Mouse (Mus musculus) gastrocnemius, postnatal 25 days (tissue): Measurements from ENCODE around the gene Rbm47. TPM values are rescaled to one million over a fixed set of nuclear protein-coding genes. Genes with fewer than 3 reads are reported as not detected.

Experiments
- DNase-seq: peaks from one replicate; pipeline ENCODE4 v3.0.0; 2022
- total RNA-seq, 2 experiments: library from RNA; stranded (reverse); gene quantifications; 1 replicate in 1 of 2; 2 replicates in 1 of 2; pipeline ENCODE4 v1.2.3; 2021

Gene Rbm47
- total RNA-seq, 2 experiments from 2014 or later = 0.61 to 1.2 TPM

DNA sequence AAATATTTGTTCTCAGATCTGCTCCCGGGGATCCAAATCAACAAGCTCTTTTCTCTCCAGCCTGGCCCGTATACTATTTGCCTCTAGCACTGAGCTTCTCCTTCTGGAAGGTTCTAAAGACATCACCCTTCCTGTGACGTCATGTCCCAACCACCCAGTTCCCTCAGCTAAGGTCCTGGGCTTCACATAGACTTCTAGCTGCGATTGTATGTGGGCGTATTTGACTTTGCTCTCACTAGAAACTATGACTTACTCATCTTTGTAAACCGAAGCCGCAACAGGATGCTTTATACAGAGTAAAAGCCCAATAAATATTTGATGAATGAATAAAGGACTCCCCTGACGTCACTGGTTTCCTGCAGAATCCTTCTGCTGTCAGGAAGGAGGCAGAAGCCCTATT is 7.2 kb downstream of the Rbm47 start:
- DNase-seq = no peak

DNA sequence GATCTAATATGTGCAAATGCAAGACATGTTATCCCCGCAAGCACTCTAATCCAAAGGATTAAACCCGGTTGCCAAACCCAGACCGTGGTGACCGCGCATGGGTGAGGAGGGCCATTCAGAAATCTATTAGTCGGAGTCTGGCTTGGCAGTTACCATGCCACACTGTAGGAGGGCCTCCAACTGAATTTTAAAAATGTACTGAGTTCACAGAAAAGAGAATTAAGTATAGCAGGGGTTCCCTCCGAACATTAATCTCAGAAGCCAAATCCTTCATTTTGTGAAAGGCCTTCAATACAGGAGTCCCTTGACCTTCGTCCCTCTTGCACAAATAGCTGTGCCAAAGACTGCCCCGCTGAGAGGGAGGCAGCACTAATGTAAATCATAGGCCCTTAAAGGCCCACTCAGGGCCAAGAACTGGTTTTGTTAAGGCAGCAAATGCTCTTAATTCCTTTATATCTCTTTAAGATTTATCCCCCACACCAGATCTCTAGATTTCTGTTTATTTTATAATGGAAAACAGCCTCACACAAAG is 16.4 kb downstream of the Rbm47 start:
- no peak for DNase-seq

DNA sequence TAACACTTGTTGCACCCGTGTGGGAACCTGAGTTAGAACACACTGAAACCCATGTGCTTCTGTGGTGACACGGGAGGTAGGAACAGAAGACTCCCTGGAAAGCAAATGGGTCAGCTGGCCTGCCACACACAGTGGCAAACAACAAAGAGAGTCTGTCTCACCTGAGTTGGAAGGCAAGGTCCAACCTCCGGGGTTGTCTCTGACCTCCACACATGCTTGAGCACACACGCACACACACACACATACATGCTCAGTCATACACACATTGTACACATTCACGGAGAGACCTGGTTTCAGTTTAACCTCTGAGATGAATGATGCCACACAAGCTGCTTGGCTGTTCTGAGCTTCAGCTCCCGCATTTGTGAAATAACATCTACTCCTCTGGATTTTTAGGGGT is 18.3 kb downstream of the Rbm47 start:
- DNase-seq = no peak

DNA sequence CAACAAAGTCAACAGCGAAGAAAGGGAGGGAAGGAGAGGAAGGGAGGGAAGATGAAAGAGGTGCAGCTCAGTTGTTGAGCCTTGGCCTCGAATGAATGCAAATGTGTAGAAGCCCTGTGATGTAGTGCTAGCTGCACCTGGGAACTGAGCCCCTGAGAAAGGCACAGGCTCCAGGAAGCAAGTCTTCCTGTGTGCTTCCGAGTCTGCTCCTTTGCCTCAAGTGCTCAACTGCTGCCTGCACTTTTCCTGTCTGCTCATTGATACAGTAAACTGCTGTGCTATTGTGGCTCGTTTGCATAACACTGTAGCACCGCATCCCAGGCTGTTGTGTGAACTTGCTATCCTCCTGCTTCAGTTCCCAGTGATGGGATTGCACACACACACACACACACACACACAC is 19.4 kb downstream of the Rbm47 start:
- no peak for DNase-seq

DNA sequence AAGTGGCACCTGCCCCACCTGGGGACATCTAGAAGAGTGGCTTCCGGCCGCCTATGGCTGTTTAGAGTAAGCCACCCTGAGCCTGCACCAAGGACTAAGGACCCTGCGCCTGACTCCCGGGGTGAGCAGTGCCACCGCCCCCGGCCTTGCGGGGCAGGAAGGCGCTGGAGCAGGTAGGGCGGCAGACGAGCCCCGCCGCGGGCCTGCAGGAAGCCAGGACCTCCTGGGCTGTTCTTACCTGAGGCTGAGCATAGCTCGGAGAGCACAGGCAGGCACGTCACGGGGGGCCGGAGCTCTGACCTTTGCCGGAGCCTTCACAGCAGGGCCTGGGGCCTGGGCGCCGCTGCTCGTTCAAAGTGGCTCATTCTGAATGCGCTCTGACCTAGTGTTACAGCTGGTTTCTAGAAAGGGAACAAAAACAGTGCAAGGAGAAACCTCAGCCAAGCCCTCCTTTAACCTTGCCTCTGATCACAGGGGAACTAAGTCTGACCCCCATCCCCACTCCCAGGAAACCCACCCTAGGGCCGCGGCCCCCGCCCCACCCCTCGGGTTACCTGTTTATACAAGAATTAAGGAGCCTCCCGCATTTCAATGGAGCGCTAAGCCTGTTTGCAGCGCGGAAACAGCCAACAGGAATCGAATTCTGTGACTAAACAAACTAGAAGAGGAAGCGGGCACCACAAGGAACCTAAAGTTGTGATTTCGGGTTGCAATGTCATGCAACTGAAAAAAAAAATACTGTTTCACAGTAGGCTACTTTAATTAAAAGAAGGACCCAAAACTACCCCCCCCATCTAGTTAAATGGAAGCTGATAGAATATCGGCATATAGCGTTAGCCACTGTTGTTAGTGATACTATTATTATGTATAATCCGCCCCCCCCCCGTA is 21.4 kb downstream of the Rbm47 start:
- peak; percentile 7 for DNase-seq

DNA sequence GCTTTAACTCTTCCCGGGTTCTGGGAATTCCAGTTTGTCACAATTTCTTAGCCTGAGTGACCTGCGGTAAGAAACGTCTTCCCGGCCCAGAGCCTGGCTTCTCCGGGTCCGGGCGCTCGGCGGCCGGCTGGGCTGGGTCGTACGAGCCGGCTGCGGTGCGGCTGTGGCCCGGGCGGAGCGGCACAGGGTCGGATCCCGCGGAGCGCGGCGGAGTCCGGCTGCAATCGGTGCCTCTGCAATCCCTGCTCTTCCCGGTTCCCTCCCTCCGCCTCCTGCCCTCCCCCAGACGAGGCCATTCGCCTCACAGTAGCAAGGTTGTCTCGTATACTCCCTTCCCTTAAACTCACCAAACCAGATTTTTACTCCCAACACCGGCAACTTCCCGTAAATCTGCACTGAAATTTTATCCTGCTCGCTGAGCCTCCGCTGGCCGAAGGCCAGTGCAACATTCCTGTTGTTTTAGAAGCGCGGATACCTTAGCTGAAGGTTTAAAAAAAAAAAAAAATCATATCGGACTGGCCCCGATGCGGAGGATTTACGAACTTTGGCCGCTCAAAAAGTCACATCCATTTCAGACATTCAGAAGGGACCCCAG is 22.1 kb downstream of the Rbm47 start:
- DNase-seq = peak; percentile 45

DNA sequence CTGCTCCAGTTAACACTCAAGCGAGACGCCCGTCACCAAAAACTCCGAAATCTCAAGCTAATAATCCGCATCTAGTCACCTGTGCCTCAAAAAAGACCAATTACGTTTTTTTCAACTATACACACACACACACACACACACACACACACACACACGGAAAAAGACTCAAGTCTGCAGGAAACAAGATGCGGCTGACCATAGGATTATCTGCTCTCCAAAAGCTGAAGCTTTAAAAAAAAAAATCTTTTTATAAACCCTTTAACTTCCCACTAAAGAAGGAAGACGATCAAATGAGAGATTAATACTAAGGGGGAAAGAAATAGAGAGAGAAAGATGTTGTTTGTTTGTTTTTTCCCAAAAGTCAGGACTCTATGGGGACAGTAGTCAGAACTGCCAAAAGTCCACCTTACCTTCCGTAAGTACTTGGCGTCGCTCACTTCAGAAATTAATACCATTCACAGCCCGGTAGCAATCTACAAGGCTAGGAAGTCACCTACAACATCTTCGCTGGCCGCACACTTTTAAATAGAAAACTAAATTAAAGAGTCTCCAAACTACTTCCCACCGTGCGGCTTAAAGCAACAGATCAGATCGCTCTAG is 22.7 kb downstream of the Rbm47 start:
- no peak for DNase-seq

DNA sequence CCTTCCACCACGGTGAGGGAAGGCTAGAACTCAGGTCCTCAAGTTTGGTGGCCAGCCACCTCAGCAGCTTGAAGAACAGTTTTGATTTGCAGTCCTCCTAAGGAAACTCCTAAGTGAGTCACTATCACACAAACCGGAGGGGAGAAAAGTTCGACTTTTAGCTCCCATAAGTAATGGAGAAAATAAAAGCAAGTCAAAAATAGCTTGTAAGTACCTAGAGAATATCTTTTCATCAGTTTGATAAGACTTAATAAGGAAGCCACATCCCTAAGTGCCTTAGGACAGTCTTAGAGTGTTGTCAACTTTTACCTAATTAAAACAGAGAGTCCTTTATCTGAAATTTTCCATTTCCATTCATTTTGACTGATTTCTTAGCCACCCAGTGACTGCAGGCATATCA is 23.3 kb downstream of the Rbm47 start:
- no peak for DNase-seq

DNA sequence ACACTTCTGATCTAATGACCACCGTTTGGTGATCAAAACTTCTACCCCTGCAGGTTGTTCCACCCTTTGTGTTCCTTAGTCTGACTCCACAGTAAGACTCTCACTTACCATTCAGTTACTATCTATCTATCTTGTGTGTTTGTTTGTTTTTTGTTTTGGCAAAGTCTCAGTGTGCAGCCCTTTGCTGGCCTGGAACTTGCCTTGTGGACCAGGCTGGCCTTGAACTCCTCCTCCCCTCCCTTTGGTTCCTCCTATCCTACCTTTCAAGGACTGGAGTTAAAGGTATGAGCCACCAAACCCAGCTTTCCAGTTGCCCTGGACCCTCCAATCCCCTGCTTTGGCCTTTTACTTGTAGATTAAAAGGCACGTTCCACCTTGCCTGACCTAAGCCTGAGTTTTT is 23.8 kb downstream of the Rbm47 start:
- no peak for DNase-seq

DNA sequence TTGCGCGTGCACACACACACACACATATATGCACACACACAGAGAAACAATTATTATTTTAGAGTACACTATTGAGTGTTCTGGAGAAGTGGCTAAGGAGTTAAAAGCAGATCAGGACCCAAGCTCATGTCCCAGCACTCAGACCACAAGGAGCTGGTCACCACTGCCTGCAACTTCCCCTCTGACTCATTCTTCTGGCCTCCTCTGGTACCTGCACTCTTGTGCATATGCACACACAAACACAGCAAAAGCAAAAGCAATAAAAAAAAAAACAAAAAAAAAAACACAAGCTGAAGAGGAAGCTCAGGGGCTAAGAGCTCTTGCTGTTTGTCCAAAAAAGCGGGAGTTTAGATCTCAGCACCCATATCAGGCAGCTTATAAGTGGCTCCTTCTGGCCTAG is 25.6 kb downstream of the Rbm47 start:
- no peak for DNase-seq

DNA sequence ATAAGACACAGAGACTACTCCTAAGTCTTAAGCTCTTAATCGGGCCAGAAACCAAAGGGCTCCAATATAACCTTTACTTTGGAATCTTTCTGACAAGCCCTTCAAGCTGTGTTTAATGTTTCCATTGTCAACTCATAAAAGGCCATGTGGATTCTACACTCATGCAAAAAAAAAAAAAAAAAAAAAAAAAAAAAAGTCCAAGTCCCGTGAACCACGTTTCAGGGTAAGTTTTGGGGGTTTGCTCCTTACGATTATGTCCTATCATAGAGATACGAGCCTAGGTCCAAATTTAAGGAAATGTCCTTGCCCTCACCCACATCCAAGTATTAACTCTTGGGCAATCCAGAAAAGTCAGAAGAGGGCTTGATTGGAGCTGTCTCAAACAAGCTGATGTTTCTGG is 27.3 kb downstream of the Rbm47 start:
- no peak for DNase-seq

DNA sequence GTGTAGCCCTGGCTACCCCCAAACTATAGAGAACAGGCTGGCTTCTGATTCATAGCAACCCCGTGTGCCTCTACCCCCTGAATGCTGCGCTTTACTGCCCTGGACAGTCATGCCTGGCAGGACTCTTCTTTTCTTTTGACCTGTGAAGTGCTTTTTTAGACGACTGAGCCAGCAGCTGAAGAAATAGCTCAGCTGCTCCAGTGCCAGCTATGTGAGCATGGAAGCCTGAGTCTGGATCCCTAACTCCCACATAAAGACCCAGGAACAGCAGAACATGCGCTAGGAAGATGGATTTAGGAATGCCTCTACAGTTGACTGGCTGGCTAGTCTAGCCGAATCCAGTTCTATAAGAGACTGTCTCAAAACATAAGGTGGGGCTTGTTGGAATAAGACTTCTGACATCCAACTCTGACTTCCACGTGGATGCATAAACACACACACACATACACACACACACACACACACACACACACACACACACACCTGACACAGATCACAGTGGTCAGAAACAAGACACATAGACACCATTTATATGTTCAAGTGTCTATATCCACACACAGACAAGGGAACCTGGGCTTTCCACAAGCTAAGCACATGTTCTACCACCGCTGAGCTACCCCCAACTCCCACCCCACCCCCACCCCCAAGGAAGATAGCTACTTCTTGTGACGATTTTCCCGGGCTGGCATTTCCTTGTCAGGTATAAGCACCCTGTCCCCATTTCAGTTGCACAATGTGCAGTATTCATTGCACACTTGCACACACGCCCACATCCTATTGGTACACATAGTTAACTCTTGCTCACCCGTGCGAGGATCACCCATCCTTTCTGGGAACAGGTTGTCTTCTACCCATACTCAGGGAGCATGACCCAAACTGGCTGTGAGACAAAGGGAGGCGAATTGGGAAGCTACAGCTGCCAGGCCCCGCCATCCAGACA is 29.6 kb downstream of the Rbm47 start:
- DNase-seq = no peak

DNA sequence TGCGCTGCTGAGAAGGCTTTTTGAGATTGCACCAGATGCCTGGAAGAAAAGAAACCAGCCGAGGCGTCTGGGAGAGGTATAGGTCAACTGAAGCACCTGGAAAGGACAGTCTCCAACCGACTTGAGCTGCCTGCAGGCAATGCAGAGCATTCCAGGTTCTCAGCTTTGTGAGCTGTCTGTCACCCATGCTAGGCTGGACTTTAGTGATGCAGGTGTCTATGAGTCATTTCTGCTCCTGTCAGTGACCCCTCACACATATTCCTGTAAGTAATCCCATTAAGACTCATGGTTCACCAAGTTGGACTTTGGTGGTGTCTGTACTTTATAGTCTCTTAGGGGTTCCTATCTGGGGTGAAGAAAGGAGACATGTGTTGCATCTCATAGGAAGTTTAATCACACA is 31.4 kb downstream of the Rbm47 start:
- DNase-seq = no peak

DNA sequence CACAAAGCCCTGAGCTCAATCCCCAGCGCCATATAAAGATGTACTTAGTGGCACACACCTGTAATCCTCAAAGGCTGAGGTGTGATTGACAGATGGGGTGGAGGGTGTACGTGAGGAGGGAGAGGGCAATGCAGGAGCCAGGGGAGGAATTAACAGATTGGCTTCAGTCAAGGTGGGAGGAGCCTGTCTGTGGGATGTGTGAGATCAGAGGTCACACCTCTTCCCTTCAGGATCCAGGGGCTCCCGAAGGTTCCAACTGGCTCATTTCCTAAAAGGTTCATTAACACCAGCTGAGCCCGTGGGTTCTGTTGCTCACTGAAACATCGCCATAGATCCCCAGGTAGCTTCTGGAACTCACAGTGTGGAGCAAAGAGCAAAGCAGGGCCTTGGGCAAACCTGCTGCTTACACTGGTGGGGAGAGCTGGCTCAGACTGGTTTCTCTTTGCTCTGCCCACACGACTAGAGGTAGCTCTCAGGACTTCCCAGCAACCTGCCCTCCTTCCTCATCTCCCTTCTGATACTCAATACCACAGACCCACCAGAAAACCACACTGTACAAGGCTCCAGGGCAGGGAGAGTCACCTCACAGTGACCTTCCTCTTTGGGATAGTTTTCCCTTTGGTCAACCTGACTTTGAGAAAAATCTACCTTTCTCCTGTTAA is 33.2 kb downstream of the Rbm47 start:
- no peak for DNase-seq

DNA sequence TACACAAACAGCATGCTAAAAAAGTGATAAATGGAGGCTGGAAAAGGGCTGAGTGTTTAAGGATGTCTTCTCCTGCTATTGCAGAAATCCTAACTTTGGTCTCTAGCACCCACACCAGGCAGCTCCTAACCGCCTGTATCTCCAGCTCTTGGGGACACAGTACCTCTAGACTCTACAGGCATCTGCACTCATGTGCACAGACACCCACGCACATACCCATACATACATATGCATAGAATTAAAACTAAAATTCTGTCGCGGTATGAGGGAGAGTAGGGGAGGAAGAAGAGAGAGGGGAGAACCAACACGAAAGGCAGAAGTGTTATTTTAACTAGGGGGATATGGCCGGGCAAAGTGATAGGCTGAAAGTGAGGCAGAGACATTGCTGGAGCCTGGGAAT is 33.7 kb downstream of the Rbm47 start:
- no peak for DNase-seq

DNA sequence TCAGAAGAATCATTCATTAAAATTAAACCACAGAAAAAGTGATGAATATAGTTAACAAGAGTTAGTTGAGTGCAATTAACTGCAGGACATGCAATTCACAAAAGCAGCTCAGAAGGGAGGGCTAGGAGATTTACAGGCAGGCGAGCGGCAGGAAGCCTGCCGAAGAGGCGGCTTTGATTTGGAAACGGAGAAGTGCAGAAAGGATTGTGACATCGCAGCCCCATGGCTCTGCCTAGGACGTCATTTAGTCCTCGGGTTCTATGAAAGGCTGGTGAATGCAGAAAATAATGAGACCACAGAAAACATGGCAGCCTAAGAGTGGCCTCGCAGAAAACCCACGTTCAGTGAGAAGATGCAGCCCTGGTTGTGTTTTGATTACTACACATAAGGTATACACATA is 34.3 kb downstream of the Rbm47 start:
- DNase-seq = no peak

DNA sequence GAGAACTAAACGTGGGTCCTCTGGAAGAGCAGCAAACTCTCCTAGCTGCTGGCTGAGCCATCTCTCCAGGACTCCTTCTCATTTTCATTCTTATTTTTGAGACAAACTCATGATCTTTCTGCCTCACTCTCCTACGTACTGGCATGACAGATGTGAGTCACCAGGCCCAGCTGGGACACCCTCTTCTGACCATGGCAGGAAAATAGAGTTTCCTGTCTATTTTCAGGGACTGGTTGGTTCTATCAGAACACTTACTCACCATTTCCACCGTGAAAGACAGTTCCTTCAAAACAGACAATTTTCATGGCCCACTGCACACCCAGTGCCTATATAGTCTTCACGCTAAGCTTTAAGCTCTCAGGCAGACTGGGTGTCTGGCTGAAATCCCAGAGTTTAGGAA is 35.7 kb downstream of the Rbm47 start:
- no peak for DNase-seq

DNA sequence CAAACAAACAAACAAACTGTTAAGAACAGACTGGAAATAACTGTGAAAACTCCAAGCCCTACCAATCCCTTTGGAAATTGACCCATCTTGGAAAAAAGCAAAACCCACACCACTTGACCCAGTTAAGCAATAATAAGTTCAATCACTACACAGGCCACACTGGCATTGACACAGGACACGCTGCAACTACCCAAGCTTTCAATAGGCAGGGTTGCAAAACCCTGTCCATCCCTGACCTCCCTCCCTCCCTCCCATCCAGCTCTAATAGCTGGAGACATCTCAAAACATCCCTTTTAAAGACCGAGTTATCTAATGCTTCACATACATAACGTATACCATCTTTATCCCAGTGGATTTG is 37.1 kb downstream of the Rbm47 start:
- DNase-seq = no peak

DNA sequence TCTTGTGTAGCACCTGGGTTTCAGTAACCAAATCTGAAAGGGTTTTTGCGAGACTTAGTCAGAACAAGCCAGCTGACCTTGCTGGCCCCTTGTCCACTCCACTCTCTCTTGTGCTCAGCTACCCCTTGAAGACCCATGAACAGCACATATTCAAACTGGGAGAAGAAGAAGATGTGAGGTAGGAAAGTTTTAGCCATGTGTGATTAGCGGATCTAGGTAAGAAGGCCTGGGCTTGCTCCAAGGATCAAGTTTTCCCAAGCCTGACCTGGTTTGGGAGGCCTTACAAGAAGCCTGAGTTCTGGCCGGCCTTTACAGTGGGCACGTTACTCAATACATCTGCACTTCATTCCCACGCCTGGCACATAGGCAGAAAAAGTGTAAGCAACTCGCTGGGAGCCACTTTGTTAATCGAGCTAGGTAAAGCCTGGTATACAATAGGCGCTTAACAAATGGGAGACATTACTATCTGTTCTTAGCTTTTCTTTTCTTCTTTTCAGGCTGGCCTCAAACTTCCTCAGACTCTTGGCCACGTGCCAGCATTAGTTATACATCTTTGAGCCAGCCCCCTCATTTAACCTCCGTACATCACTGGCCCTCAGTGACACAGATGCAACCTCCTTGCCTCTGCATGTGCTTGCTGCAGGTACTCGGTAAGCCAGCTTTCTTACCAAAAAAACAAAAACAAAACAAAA is 37.6 kb downstream of the Rbm47 start:
- no peak for DNase-seq

DNA sequence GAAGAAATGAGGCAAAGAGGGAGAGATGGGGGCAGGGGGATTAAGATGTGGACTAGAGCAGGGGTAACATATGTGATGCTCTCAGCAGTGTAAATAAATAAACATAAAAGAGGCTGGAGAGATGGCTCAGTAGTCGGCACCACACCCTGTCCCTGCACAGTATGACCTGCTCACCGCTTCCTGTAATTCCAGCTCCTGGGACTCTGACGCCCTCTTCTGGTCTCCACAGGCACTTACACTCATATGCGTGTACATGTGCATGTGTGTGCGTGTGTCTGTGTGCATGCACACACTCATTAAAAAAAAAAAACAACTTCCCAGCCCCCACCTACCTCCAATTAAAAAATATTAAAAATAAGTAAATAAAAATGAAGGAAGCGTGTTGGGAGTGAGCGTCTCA is 38.3 kb downstream of the Rbm47 start:
- no peak for DNase-seq

DNA sequence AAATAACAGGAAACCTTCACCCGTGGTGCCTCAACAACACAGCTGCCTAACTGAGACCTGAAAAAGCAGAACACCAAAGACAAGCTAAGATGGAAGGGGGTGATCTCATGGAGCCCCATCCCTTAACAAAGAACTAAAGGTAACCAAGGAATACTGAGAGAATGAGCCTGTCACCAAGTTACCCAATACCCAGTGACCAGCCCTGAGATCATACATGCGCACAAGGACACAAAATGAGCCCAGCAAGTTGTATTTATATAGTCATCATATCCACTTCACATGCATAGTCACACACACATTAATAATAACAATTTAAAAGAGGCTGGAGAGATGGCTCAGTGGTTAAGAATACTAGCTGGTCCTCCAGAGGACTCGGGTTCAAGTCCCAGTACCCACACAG is 44.0 kb downstream of the Rbm47 start:
- DNase-seq = no peak
